Mouse (Mus musculus) liver, embryonic 11.5 days (tissue): ENCODE results near the gene Vav3. TPM values are rescaled to one million over a fixed set of nuclear protein-coding genes. Genes with fewer than 3 reads are reported as not detected.
"Not testable (repeated sequence)": the region's sequence is repeated elsewhere in the genome, so short reads cannot be mapped to it uniquely, and the experiment has no call there.

Experiments
- ATAC-seq: fragments of 200-750 bp; cut with Nextera tagmentation; replicated peaks from 2 replicates; pipeline ENCODE4 v1.8.0; 2017; ENCODE audit warnings: moderate number of reproducible peaks, mild to moderate bottlenecking, moderate TSS enrichment, moderate library complexity; ENCODE audit not compliant: low FRiP score
- DNase-seq: peaks from one replicate; pipeline ENCODE4 v3.0.0-alpha.2; 2017; ENCODE audit warnings: low spot score
- H3K27ac ChIP-seq: fragments of 300-500 bp; sonication (generic); 2 replicates; pipeline ENCODE4 v1.5.1; 2014; ENCODE audit warnings: mild to moderate bottlenecking, low read depth, low read length, control low read depth
- H3K27me3 ChIP-seq: fragments of 300-500 bp; sonication (generic); replicated peaks from 2 replicates; pipeline ENCODE4 v1.6.1; 2014; ENCODE audit warnings: low read length, mixed read lengths; ENCODE audit not compliant: control insufficient read depth, insufficient read depth
- H3K36me3 ChIP-seq: fragments of 300-500 bp; sonication (generic); 2 replicates; pipeline ENCODE4 v1.6.1; 2014; ENCODE audit warnings: mild to moderate bottlenecking, low read length, moderate library complexity, mixed read lengths; ENCODE audit not compliant: control insufficient read depth, insufficient read depth
- H3K4me1 ChIP-seq: fragments of 300-500 bp; sonication (generic); replicated peaks from 2 replicates; pipeline ENCODE4 v1.6.1; 2014; ENCODE audit warnings: low read length, mixed read lengths; ENCODE audit not compliant: control insufficient read depth, insufficient read depth
- H3K4me2 ChIP-seq: fragments of 300-500 bp; sonication (generic); 2 replicates; pipeline ENCODE4 v1.6.1; 2014; ENCODE audit warnings: mild to moderate bottlenecking, control low read depth, moderate library complexity
- H3K4me3 ChIP-seq: fragments of 300-500 bp; sonication (generic); 2 replicates; pipeline ENCODE4 v1.5.1; 2014; ENCODE audit warnings: low read depth, low read length, control low read depth
- H3K9ac ChIP-seq: fragments of 300-500 bp; sonication (generic); 2 replicates; pipeline ENCODE4 v1.6.1; 2014; ENCODE audit warnings: low read depth, low read length, control low read depth
- H3K9me3 ChIP-seq: fragments of 300-500 bp; sonication (generic); 2 replicates; pipeline ENCODE4 v1.6.1; 2016; ENCODE audit warnings: low read length, inconsistent platforms, mixed read lengths; ENCODE audit not compliant: control insufficient read depth
- WGBS: fragments of 180-500 bp; shearing (Covaris S2); extraction: QIAGEN DNeasy Blood & Tissue Kit; methylation state at CpG from one replicate; pipeline ENCODE4 v1.1.7; 2014; 5-methylcytosine and 5-hydroxymethylcytosine counted together
- polyA plus RNA-seq: library from polyadenylated mRNA; unstranded; fragments of >200 nt; fragmentation: Nextera tagmentation; extraction: Ambion mirVana; gene quantifications from 2 replicates; pipeline ENCODE4 v1.2.1, GENCODE M21; 2014

Gene Vav3
- polyA plus RNA-seq, 1 experiment from 2014 or later = 5.8 TPM

GRCm38 (mm10) chr3:109440001-109440400, 99.5 kb downstream of the Vav3 start:
- no peaks in the 10 kb centered on the region for H3K9me3 ChIP-seq
- 83% methylated on average over 6 of the region's 6 CpGs for WGBS

GRCm38 (mm10) chr3:109444077-109444476, 103.6 kb downstream of the Vav3 start:
- 73% methylated on average over 3 of the region's 3 CpGs for WGBS

More at GRCm38 (mm10) chr3:109440001-109440400, 99.5 kb downstream of the Vav3 start:
- no peak for ATAC-seq
- no peak for DNase-seq
- H3K36me3 ChIP-seq = no peaks in the 10 kb centered on the region
- H3K4me3 ChIP-seq = no peak overlapping the region
- H3K9ac ChIP-seq = no peak overlapping the region
- no peak overlapping the region for H3K4me2 ChIP-seq
- H3K27ac ChIP-seq = no peak overlapping the region
- H3K4me1 ChIP-seq = no peaks in the 10 kb centered on the region
- H3K27me3 ChIP-seq = no peaks in the 10 kb centered on the region

GRCm38 (mm10) chr3:109446903-109447302, 106.5 kb downstream of the Vav3 start:
- Histone ChIP-seq H3K4me2 (no peak overlapping the region), H3K27ac (no peak overlapping the region), H3K27me3 (no peaks in the 10 kb centered on the region), H3K36me3 (no peaks in the 10 kb centered on the region), H3K9ac (no peak overlapping the region), H3K4me3 (no peak overlapping the region), H3K4me1 (no peaks in the 10 kb centered on the region), H3K9me3 (no peaks in the 10 kb centered on the region)
- DNase-seq (no peak), ATAC-seq (no peak)
- 62% methylated on average over 4 of the region's 4 CpGs for WGBS

More at GRCm38 (mm10) chr3:109444077-109444476, 103.6 kb downstream of the Vav3 start:
- no peak overlapping the region for H3K4me3 ChIP-seq
- H3K4me1 ChIP-seq = no peaks in the 10 kb centered on the region
- no peak for ATAC-seq
- H3K27me3 ChIP-seq = no peaks in the 10 kb centered on the region
- no peak overlapping the region for H3K27ac ChIP-seq
- no peak overlapping the region for H3K4me2 ChIP-seq
- no peaks in the 10 kb centered on the region for H3K36me3 ChIP-seq
- H3K9ac ChIP-seq = no peak overlapping the region
- H3K9me3 ChIP-seq = no peaks in the 10 kb centered on the region
- DNase-seq = no peak

- H3K4me2 ChIP-seq, ATAC-seq, H3K4me1 ChIP-seq, DNase-seq, H3K27me3 ChIP-seq, H3K9me3 ChIP-seq, H3K4me3 ChIP-seq, H3K27ac ChIP-seq, H3K9ac ChIP-seq, H3K36me3 ChIP-seq: not testable (repeated sequence)
- 72% methylated on average over 5 of the region's 5 CpGs for WGBS
These were observed 107.8 kb downstream of the Vav3 start for GRCm38 (mm10) chr3:109448249-109448648.

GRCm38 (mm10) chr3:109451966-109452365, 111.5 kb downstream of the Vav3 start:
- ATAC-seq = peak; percentile 49; the same call in 1 of the 2 replicates
- no peaks in the 10 kb centered on the region for H3K27me3 ChIP-seq
- H3K4me2 ChIP-seq = no peak overlapping the region
- H3K4me3 ChIP-seq = no peak overlapping the region
- DNase-seq = no peak
- 29% methylated on average over 2 of the region's 2 CpGs for WGBS
- H3K9ac ChIP-seq = no peak overlapping the region
- no peak overlapping the region for H3K27ac ChIP-seq
- no peaks in the 10 kb centered on the region for H3K36me3 ChIP-seq
- H3K9me3 ChIP-seq = no peaks in the 10 kb centered on the region
- 0 out of 2 replicates have a peak, but pooled peaks cover 6% of the 10 kb centered on the region for H3K4me1 ChIP-seq

GRCm38 (mm10) chr3:109454633-109455032, 114.2 kb downstream of the Vav3 start:
- Histone ChIP-seq H3K9me3 (no peaks in the 10 kb centered on the region), H3K4me3 (no peak overlapping the region), H3K36me3 (no peaks in the 10 kb centered on the region), H3K4me2 (no peak overlapping the region), H3K27me3 (no peaks in the 10 kb centered on the region), H3K9ac (no peak overlapping the region), H3K27ac (no peak overlapping the region), H3K4me1 (0 out of 2 replicates have a peak, but pooled peaks cover 6% of the 10 kb centered on the region)
- DNase-seq (no peak), ATAC-seq (no peak)
- WGBS = 21% methylated on average over 1 of the region's 1 CpGs

- ATAC-seq = no peak
- 80% methylated on average over 1 of the region's 1 CpGs for WGBS
- no peaks in the 10 kb centered on the region for H3K36me3 ChIP-seq
- H3K9me3 ChIP-seq = no peaks in the 10 kb centered on the region
- H3K9ac ChIP-seq = no peak overlapping the region
- DNase-seq = no peak
- H3K27me3 ChIP-seq = no peaks in the 10 kb centered on the region
- 0 out of 2 replicates have a peak, but pooled peaks cover 6% of the 10 kb centered on the region for H3K4me1 ChIP-seq
- no peak overlapping the region for H3K4me2 ChIP-seq
- H3K4me3 ChIP-seq = no peak overlapping the region
- H3K27ac ChIP-seq = no peak overlapping the region
These were observed 115.9 kb downstream of the Vav3 start for GRCm38 (mm10) chr3:109456340-109456739.

GRCm38 (mm10) chr3:109463684-109464083, 123.2 kb downstream of the Vav3 start:
- Histone ChIP-seq H3K36me3 (no peaks in the 10 kb centered on the region), H3K9ac (no peak overlapping the region), H3K4me3 (no peak overlapping the region), H3K4me1 (no peaks in the 10 kb centered on the region), H3K4me2 (no peak overlapping the region), H3K27ac (no peak overlapping the region), H3K27me3 (no peaks in the 10 kb centered on the region), H3K9me3 (no peaks in the 10 kb centered on the region)
- ATAC-seq (no peak), DNase-seq (no peak)
- 64% methylated on average over 6 of the region's 6 CpGs for WGBS

- Histone ChIP-seq H3K27me3 (no peaks in the 10 kb centered on the region), H3K4me2 (no peak overlapping the region), H3K4me1 (no peaks in the 10 kb centered on the region), H3K36me3 (no peaks in the 10 kb centered on the region), H3K27ac (no peak overlapping the region), H3K9me3 (no peaks in the 10 kb centered on the region), H3K9ac (no peak overlapping the region), H3K4me3 (no peak overlapping the region)
- 69% methylated on average over 8 of the region's 8 CpGs for WGBS
- ATAC-seq = no peak
- DNase-seq = no peak
These were observed 124.1 kb downstream of the Vav3 start for GRCm38 (mm10) chr3:109464600-109464999.
